Mouse (Mus musculus): ENCODE measurements at regions not wholly inside any gene's neighbourhood (a gene's known extent, or its start where the extent isn't known, plus 50 kb on each side); places are given as distances from the start of the nearest gene placed in this dataset.

DNA sequence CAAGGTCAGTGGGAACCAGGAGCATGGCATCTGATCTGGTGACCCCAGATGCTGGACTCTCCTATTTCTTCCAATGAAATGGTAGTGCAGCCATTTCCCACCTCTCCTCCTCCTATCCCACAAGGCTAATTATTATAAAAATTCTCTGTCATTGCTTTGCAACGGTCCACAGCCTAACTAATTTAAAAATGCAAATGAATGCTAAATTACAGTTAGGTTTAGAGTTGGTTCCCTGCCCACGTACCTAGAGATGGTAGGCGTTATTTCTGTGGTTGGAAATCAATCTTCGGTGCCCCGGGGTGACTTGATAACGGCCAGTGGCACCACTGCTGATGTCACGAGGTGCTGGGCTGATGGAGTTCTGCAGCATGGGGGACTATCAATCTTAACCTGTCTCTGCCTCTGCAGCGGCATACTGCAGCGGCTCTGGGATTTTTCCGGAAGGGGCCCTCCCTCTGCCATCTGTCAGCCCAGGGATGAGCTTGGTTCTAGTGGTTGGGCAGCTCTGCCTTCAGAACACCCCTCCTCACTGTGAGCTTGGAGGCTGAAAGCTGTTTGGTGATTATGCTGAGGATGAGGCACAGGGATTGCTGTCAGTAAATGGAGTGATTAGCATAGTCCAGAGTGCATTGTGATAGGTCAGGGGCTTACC, 66.5 kb downstream of the Nmur2 start:
- Histone ChIP-seq H3K9me3 (ENCODE audit: control insufficient read depth, low read length) (no peaks in the 10 kb centered on the region), H3K36me3 (ENCODE audit: control insufficient read depth, insufficient read depth, low read length) (no peaks in the 10 kb centered on the region), H3K27me3 (ENCODE audit: control insufficient read depth, insufficient read depth, low read depth, low read length) (no peaks in the 10 kb centered on the region), H3K27ac (ENCODE audit: low read length) (no peak overlapping the region), H3K4me3 (ENCODE audit: low read length) (no peak overlapping the region), H3K4me2 (ENCODE audit: low read depth, low read length) (no peak overlapping the region), H3K4me1 (replicated peaks; ENCODE audit: control insufficient read depth, insufficient read depth, low read length) (no peaks in the 10 kb centered on the region), H3K9ac (ENCODE audit: low read length) (no peak overlapping the region)
- ATAC-seq (ENCODE audit: low read depth), result no peak
- 31% methylated on average over 10 of the region's 10 CpGs for WGBS

- no peaks in the 10 kb centered on the region for H3K27me3 ChIP-seq (ENCODE audit: control insufficient read depth, insufficient read depth, low read depth, low read length)
- H3K27ac ChIP-seq (ENCODE audit: low read length), result no peak overlapping the region
- no peaks in the 10 kb centered on the region for H3K4me1 ChIP-seq (replicated peaks; ENCODE audit: control insufficient read depth, insufficient read depth, low read length)
- ATAC-seq (ENCODE audit: low read depth), result no peak
- H3K9ac ChIP-seq (ENCODE audit: low read length), result no peak overlapping the region
- H3K4me2 ChIP-seq (ENCODE audit: low read depth, low read length), result no peak overlapping the region
- no peaks in the 10 kb centered on the region for H3K36me3 ChIP-seq (ENCODE audit: control insufficient read depth, insufficient read depth, low read length)
- H3K9me3 ChIP-seq (ENCODE audit: control insufficient read depth, low read length), result no peaks in the 10 kb centered on the region
- H3K4me3 ChIP-seq (ENCODE audit: low read length), result no peak overlapping the region
Observed at GRCm38 (mm10) chr11:55966580-55966979, 74.2 kb downstream of the Nmur2 start.

GRCm38 (mm10) chr11:55958372-55958771, 82.4 kb downstream of the Nmur2 start:
- H3K27ac ChIP-seq (ENCODE audit: low read length), result no peak overlapping the region
- ATAC-seq (ENCODE audit: low read depth), result no peak
- WGBS, result 29% methylated on average over 1 of the region's 1 CpGs
- no peak overlapping the region for H3K4me3 ChIP-seq (ENCODE audit: low read length)
- no peaks in the 10 kb centered on the region for H3K4me1 ChIP-seq (replicated peaks; ENCODE audit: control insufficient read depth, insufficient read depth, low read length)
- H3K27me3 ChIP-seq (ENCODE audit: control insufficient read depth, insufficient read depth, low read depth, low read length), result no peaks in the 10 kb centered on the region
- no peak overlapping the region for H3K9ac ChIP-seq (ENCODE audit: low read length)
- H3K4me2 ChIP-seq (ENCODE audit: low read depth, low read length), result no peak overlapping the region
- H3K36me3 ChIP-seq (ENCODE audit: control insufficient read depth, insufficient read depth, low read length), result no peaks in the 10 kb centered on the region
- no peaks in the 10 kb centered on the region for H3K9me3 ChIP-seq (ENCODE audit: control insufficient read depth, low read length)

- Histone ChIP-seq H3K27me3 (ENCODE audit: control insufficient read depth, insufficient read depth, low read depth, low read length) (no peaks in the 10 kb centered on the region), H3K9me3 (ENCODE audit: control insufficient read depth, low read length) (no peaks in the 10 kb centered on the region), H3K4me2 (ENCODE audit: low read depth, low read length) (no peak overlapping the region), H3K4me3 (ENCODE audit: low read length) (no peak overlapping the region), H3K9ac (ENCODE audit: low read length) (no peak overlapping the region), H3K27ac (ENCODE audit: low read length) (no peak overlapping the region), H3K36me3 (ENCODE audit: control insufficient read depth, insufficient read depth, low read length) (no peaks in the 10 kb centered on the region), H3K4me1 (replicated peaks; ENCODE audit: control insufficient read depth, insufficient read depth, low read length) (no peaks in the 10 kb centered on the region)
- ATAC-seq (ENCODE audit: low read depth), result no peak
- WGBS, result 69% methylated on average over 2 of the region's 2 CpGs
Observed at GRCm38 (mm10) chr11:55957355-55957754, 83.5 kb downstream of the Nmur2 start.

DNA sequence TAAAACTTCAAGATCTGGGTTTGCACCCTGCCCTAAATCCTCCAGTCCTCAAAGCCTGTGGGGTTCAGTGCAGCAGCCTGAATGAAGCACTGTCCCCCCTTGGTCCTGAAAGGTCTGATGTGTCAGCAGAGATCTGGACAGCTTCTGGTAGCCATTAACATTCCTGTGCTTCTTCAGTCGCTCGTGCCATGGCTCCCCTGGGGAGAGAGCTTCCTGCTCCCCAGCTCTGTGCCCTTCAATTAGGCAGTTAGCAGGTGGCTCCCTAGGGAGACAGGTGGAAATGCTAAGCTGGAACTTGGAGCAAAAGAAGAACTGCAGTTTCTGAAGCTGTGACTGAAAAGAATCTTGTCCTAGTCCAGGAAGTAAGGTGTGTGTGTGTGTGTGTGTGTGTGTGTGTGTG, 87.1 kb downstream of the Nmur2 start:
- H3K27ac ChIP-seq (ENCODE audit: low read length), result no peak overlapping the region
- no peaks in the 10 kb centered on the region for H3K9me3 ChIP-seq (ENCODE audit: control insufficient read depth, low read length)
- no peak overlapping the region for H3K9ac ChIP-seq (ENCODE audit: low read length)
- H3K4me2 ChIP-seq (ENCODE audit: low read depth, low read length), result no peak overlapping the region
- H3K4me3 ChIP-seq (ENCODE audit: low read length), result no peak overlapping the region
- 2% methylated on average over 2 of the region's 2 CpGs for WGBS
- no peak for ATAC-seq (ENCODE audit: low read depth)
- no peaks in the 10 kb centered on the region for H3K4me1 ChIP-seq (replicated peaks; ENCODE audit: control insufficient read depth, insufficient read depth, low read length)
- H3K27me3 ChIP-seq (ENCODE audit: control insufficient read depth, insufficient read depth, low read depth, low read length), result no peaks in the 10 kb centered on the region
- H3K36me3 ChIP-seq (ENCODE audit: control insufficient read depth, insufficient read depth, low read length), result no peaks in the 10 kb centered on the region

DNA sequence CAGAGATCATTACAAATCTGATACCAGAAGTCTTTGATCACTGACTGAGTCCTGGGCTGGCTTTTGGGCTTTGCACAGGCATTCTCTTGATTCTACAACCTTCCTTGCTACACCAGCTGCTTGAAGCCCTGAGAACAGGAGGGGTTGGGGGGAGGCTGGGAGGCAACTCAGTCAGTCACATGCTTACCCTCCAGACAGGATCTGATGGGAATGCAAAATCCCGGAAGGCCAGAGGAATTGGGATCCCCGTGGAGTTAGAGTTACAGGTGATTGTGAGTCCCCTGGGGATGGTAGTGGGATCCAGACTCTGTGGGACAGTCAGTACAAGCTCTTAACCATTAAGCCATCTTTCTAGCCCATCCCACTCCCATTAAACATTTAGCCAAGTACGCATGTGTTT, 91.2 kb downstream of the Nmur2 start:
- no peaks in the 10 kb centered on the region for H3K4me1 ChIP-seq (replicated peaks; ENCODE audit: control insufficient read depth, insufficient read depth, low read length)
- no peaks in the 10 kb centered on the region for H3K27me3 ChIP-seq (ENCODE audit: control insufficient read depth, insufficient read depth, low read depth, low read length)
- H3K4me3 ChIP-seq (ENCODE audit: low read length), result no peak overlapping the region
- H3K27ac ChIP-seq (ENCODE audit: low read length), result no peak overlapping the region
- H3K9ac ChIP-seq (ENCODE audit: low read length), result no peak overlapping the region
- no peaks in the 10 kb centered on the region for H3K9me3 ChIP-seq (ENCODE audit: control insufficient read depth, low read length)
- no peak overlapping the region for H3K4me2 ChIP-seq (ENCODE audit: low read depth, low read length)
- no peaks in the 10 kb centered on the region for H3K36me3 ChIP-seq (ENCODE audit: control insufficient read depth, insufficient read depth, low read length)
- 78% methylated on average over 3 of the region's 3 CpGs for WGBS
- ATAC-seq (ENCODE audit: low read depth), result no peak

- H3K9me3 ChIP-seq (ENCODE audit: control insufficient read depth, low read length), result no peaks in the 10 kb centered on the region
- 22% methylated on average over 9 of the region's 9 CpGs for WGBS
- H3K4me3 ChIP-seq (ENCODE audit: low read length), result no peak overlapping the region
- H3K4me2 ChIP-seq (ENCODE audit: low read depth, low read length), result no peak overlapping the region
- no peaks in the 10 kb centered on the region for H3K27me3 ChIP-seq (ENCODE audit: control insufficient read depth, insufficient read depth, low read depth, low read length)
- H3K36me3 ChIP-seq (ENCODE audit: control insufficient read depth, insufficient read depth, low read length), result no peaks in the 10 kb centered on the region
- H3K9ac ChIP-seq (ENCODE audit: low read length), result no peak overlapping the region
- no peaks in the 10 kb centered on the region for H3K4me1 ChIP-seq (replicated peaks; ENCODE audit: control insufficient read depth, insufficient read depth, low read length)
- ATAC-seq (ENCODE audit: low read depth), result no peak
- no peak overlapping the region for H3K27ac ChIP-seq (ENCODE audit: low read length)
Observed at GRCm38 (mm10) chr11:55946629-55947240, 94.1 kb downstream of the Nmur2 start.

DNA sequence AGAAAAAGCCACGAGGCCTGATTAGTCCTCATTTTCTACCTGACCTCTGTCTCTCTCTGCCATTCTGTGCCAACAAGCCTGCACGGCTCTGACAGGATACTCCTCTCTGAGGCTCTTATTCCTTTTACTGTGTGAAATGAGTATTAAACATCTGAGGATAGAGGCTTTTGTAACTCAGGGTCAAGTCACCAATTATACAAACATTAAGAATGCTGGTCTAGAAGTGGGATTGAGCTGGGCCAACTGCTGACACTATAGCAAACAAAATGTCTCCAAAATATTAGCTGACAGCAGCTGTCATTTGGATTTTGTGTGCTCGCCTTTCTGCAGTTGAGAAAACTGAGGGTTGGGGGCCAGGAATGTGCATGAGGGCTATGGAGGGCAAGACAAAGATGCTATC, 94.8 kb downstream of the Nmur2 start:
- Histone ChIP-seq H3K4me3 (ENCODE audit: low read length) (no peak overlapping the region), H3K9me3 (ENCODE audit: control insufficient read depth, low read length) (no peaks in the 10 kb centered on the region), H3K4me1 (replicated peaks; ENCODE audit: control insufficient read depth, insufficient read depth, low read length) (no peaks in the 10 kb centered on the region), H3K9ac (ENCODE audit: low read length) (no peak overlapping the region), H3K36me3 (ENCODE audit: control insufficient read depth, insufficient read depth, low read length) (no peaks in the 10 kb centered on the region), H3K27me3 (ENCODE audit: control insufficient read depth, insufficient read depth, low read depth, low read length) (no peaks in the 10 kb centered on the region), H3K27ac (ENCODE audit: low read length) (no peak overlapping the region), H3K4me2 (ENCODE audit: low read depth, low read length) (no peak overlapping the region)
- ATAC-seq (ENCODE audit: low read depth), result peak; percentile 61; the same call in 1 of the 2 replicates
- 28% methylated on average over 3 of the region's 3 CpGs for WGBS

- no peak overlapping the region for H3K4me3 ChIP-seq (ENCODE audit: low read length)
- WGBS, result 77% methylated on average over 2 of the region's 2 CpGs
- no peaks in the 10 kb centered on the region for H3K9me3 ChIP-seq (ENCODE audit: control insufficient read depth, low read length)
- no peaks in the 10 kb centered on the region for H3K27me3 ChIP-seq (ENCODE audit: control insufficient read depth, insufficient read depth, low read depth, low read length)
- H3K4me1 ChIP-seq (replicated peaks; ENCODE audit: control insufficient read depth, insufficient read depth, low read length), result no peaks in the 10 kb centered on the region
- H3K27ac ChIP-seq (ENCODE audit: low read length), result no peak overlapping the region
- H3K36me3 ChIP-seq (ENCODE audit: control insufficient read depth, insufficient read depth, low read length), result no peaks in the 10 kb centered on the region
- no peak for ATAC-seq (ENCODE audit: low read depth)
- H3K9ac ChIP-seq (ENCODE audit: low read length), result no peak overlapping the region
- H3K4me2 ChIP-seq (ENCODE audit: low read depth, low read length), result no peak overlapping the region
Observed at GRCm38 (mm10) chr11:55939983-55940382, 100.8 kb downstream of the Nmur2 start.

Data from lung, embryonic 16.5 days (tissue).